Mouse (Mus musculus): Measurements from ENCODE around the gene Dusp3. TPM values are rescaled to one million over a fixed set of nuclear protein-coding genes. Genes with fewer than 3 reads are reported as not detected.

Dusp3 gene
- 2.3 TPM for total RNA-seq (2023)

GRCm38 (mm10) chr11:101986913-101987312 lies at the start of gene Dusp3:
Gene Dusp3 (minus strand): TSS chr11:101987013.

GRCm38 (mm10) chr11:102028087-102028816 lies 41.4 kb upstream of the Dusp3 start, which contains the start of gene Mpp3:
Gene Mpp3 (minus strand): TSS chr11:102028461.

GRCm38 (mm10) chr11:101984054-101985025 lies 2.5 kb downstream of the Dusp3 start, which contains the start of gene Cfap97d1:
Gene Cfap97d1 (plus strand): TSS chr11:101984279.

GRCm38 (mm10) chr11:101966965-101967614 lies 19.7 kb downstream of the Dusp3 start, which contains the start of gene Sost:
Gene Sost (minus strand): TSS chr11:101967015.

Other genes with a start within 250 kb of the Dusp3 start
- not detected for gene Etv4, start 201.6 kb downstream of the Dusp3 start, total RNA-seq (2023)
- 0.27 TPM for gene Meox1, start 92.6 kb downstream of the Dusp3 start, total RNA-seq (2023)
- not detected for gene Sost, start 20.0 kb downstream of the Dusp3 start, total RNA-seq (2023)
- not detected for gene Cfap97d1, start 2.7 kb downstream of the Dusp3 start, total RNA-seq (2023)
- not detected for gene Mpp3, start 41.4 kb upstream of the Dusp3 start, total RNA-seq (2023)
- not detected for gene Cd300lg, start 54.5 kb upstream of the Dusp3 start, total RNA-seq (2023)
- 2.8 TPM for gene Mpp2, start 101.5 kb upstream of the Dusp3 start, total RNA-seq (2023)
- gene Ppy, start 114.3 kb upstream of the Dusp3 start, total RNA-seq (2023): not detected
- gene Pyy, start 120.8 kb upstream of the Dusp3 start, total RNA-seq (2023): not detected
- gene Nags, start 158.5 kb upstream of the Dusp3 start, total RNA-seq (2023): not detected
- 11.1 TPM for gene Tmem101, start 169.4 kb upstream of the Dusp3 start, total RNA-seq (2023)
- gene Lsm12, start 198.3 kb upstream of the Dusp3 start, total RNA-seq (2023): 48.7 TPM
- gene G6pc3, start 202.6 kb upstream of the Dusp3 start, total RNA-seq (2023): 29.7 TPM
- gene Hdac5, start 243.2 kb upstream of the Dusp3 start, total RNA-seq (2023): 147 TPM

All from CD4-positive naive resting alpha-beta T cell, adult 57 days (primary cell).